Mouse (Mus musculus): ENCODE measurements around the gene Ncapd3.

The Ncapd3 gene

DNA sequence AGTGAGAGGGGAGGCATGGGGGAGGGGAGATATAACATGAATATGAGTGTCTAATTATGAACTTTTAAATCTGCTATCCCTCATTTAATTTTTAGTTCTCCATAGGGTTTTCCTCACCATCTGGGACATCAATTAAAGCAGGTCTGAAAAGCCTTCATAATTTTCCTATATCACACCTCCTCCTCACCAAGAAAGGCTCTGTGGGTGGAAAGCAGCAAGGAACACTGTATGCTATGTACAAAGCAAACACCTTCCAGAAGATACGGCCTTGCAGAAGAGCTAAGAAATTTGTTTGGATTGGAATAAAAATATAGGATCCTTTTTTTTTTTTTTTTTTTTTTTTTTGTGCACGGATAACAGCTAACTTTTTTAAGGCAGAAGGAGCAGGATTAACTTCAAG is 94.0 kb downstream of the Ncapd3 start:
- DNase-seq (ENCODE audit: low read depth): no peak

DNA sequence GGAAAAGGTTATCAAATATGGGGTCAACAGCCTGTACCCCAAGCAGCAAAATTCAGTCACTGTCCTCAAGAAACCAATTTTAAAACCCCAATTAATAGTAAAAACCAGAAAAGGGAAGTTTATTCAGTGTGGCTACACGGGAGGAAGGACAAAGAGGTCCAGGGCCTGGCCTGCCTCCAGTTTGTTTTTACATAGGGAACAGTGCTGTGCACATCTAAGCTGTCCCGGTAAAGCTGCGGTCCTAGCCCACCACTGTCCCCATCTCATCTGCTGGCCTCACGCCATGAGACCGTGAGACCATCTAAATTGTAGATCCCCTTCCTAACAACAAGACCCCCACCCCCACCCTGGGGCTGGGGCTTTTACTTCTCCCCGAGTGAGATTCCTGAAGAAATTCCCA is 95.5 kb downstream of the Ncapd3 start:
- no peak for DNase-seq (ENCODE audit: low read depth)

DNA sequence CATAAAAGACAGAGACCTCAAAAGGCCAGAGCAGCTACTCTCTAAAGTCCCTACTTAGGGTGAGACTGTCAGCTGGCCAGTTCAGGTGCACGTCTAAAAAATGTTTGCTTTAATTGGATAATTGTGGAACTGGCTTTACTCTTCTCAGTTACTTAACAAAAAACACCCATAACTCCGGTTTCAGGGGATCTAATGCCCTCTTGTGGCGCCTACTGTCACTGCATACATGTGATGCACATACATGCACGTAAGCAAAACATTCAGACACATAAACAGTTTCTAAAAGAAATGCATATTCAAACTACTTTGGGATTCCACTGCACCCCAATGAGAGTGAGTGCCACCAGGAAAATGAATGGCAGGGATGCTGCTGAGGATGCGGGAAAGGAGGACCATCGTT is 96.6 kb downstream of the Ncapd3 start:
- no peak for DNase-seq (ENCODE audit: low read depth)

DNA sequence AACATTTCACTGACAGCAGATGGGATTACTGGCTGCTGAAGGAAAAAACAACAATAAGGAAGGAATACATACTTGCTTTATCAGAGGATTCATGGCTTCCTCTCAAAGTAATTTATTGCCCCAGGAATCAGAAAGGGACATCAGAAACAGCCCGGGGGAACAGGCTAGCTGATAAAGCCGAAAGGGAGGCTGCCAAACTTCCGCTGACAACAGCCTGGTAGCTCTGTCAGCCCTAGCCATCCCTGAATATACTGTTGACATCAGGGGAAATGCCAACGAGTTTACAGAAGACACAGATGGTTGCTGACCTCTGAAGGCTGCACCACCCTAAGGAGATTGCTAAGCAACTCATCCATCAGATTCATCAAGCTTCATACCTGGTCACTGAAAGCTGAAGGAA is 98.7 kb downstream of the Ncapd3 start:
- DNase-seq (ENCODE audit: low read depth): no peak

DNA sequence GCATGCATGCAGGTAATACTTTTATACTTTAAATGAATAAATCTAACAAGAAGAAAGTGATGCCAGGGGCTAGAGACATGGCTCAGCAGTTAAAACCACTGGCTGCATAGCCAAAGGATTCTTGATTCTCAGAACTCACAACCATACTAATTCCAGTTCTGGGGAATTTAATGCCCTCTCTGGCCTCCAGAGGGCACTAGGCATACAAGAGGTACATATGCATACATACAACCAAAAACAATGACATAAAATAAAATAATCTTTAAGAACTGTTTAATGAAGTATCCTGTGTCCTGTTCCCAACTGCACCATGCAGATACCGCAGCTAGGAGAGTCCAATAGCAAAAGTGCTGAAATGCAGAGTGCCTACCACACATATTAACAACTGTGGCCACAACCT is 104.4 kb downstream of the Ncapd3 start:
- DNase-seq (ENCODE audit: low read depth): no peak

DNA sequence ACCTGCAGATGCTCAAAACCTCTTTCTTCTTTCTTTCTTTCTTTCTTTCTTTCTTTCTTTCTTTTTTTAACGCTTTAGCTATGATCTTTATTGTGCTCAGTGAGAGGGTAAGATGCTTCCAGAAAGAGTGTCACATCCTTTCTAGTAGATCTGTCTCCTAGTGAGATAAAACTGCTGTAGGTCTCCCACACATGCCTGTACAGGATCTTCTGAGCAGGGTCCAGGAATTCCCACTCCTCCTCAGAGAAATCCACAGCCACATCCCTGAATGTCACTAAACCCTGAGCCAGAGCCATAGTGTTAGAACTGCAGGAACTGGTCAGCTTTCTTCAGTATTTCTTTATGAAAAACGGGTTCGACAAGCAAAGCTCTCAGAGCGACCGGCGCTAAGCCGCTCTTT is 105.4 kb downstream of the Ncapd3 start:
- no peak for DNase-seq (ENCODE audit: low read depth)

DNA sequence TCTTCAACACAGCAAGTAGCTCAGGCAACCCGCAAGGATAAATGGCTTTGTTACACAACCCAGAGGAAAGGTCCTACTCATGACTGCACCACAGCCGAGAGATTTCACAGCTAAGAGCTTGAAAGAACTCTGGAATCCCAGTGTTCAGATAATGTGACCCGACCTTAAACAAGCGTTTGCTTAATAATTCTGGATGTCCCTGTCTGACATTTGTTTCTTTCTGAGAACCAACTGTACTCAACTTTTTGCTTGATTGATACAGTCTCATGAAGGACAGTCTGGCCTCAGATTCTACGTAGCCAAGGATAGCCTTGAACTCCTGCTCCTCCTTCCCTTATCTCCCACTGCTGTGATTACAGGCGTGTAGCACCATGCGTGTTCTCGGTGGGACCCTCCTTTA is 106.7 kb downstream of the Ncapd3 start:
- no peak for DNase-seq (ENCODE audit: low read depth)

DNA sequence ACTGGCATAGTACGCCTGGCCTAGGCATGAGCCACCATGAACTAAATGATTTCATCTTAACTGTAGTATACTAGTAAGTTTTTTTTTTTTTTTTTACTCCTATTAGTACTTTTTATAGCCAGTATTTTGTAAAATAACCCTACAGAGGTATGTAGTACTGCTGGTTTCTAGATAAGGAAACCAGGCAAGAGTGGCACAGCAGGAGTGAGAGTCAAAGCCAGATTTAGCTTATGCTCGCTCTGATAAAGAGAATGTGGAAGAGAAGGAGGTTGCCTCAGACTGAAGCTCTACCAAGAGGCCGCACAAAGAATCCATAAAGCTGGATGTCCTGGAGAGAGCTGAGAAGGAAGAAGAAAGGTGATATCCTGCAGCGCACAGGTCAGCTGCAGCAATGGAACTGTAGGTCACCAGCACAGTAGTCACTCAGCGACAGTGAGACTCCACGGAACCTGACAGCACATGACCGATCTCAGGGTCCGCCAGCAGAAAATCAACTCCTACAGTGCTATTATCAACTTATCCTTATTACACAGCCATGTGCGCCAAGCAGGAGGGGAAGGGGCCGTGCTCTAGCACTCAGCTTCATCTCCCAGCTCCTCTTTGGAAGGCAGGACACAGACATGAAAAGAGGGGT is 110.6 kb downstream of the Ncapd3 start:
- DNase-seq (ENCODE audit: low read depth): no peak

DNA sequence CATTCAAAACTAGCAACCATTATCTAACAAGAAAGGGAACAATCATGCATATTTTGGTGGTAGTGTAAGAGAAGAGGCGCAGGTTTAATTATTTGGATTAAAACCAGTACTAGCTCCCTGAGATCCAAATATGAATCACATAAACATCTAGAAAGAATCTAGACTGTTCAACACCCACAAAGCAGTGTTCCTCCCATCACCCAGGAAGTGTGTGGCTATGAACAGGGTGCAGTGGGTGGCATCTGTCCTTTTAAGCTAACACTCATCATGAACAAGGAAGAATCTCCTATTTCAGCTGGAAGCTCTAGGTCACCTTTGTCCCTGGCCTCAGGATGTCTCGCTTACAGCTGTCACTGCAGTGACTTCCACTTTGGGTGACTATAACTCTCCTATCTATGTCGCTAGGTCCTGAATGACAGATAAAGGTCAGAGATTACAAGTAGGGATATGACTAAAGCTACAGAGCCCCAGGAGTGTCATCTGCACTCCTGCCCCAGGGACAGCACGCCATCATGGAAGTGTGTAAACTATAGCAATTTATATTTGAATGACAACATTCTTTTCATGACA is 114.4 kb downstream of the Ncapd3 start:
- DNase-seq (ENCODE audit: low read depth): no peak

Measured in c-Kit-positive CD71-positive TER-119-negative erythroid progenitor cells, embryonic 14.5 days (primary cell).